Mouse (Mus musculus): ENCODE measurements around the gene Dscaml1. TPM values are rescaled to one million over a fixed set of nuclear protein-coding genes. Genes with fewer than 3 reads are reported as not detected.

Gene Dscaml1
- polyA plus RNA-seq, 1 experiment from 2014 or later = 0.87 TPM

- Histone ChIP-seq H3K36me3 (no peaks in the 10 kb centered on the region), H3K27ac (no peak overlapping the region), H3K4me2 (replicated peaks) (peak overlapping the region; percentile 73), H3K9ac (peak overlapping the region; percentile 2; the same call in 1 of the 2 replicates), H3K4me1 (peaks cover 10% of the 10 kb centered on the region), H3K9me3 (no peaks in the 10 kb centered on the region), H3K27me3 (peaks cover 75% of the 10 kb centered on the region), H3K4me3 (peak overlapping the region; percentile 36)
- WGBS = 4% methylated on average over 26 of the region's 26 CpGs
- no peak for ATAC-seq (ENCODE audit: insufficient number of reproducible peaks, insufficient read depth, low FRiP score, low TSS enrichment)
Observed at GRCm38 (mm10) chr9:45431150-45431549, 4.7 kb downstream of the Dscaml1 start.

- H3K4me1 ChIP-seq = peaks cover 10% of the 10 kb centered on the region
- no peak overlapping the region for H3K4me3 ChIP-seq
- H3K9ac ChIP-seq = no peak overlapping the region
- WGBS = 68% methylated on average over 12 of the region's 12 CpGs
- no peak overlapping the region for H3K4me2 ChIP-seq (replicated peaks)
- H3K27ac ChIP-seq = no peak overlapping the region
- no peaks in the 10 kb centered on the region for H3K9me3 ChIP-seq
- peaks cover 63% of the 10 kb centered on the region for H3K27me3 ChIP-seq
- ATAC-seq (ENCODE audit: insufficient number of reproducible peaks, insufficient read depth, low FRiP score, low TSS enrichment) = no peak
- no peaks in the 10 kb centered on the region for H3K36me3 ChIP-seq
Observed at GRCm38 (mm10) chr9:45432639-45433038, 6.2 kb downstream of the Dscaml1 start.

GRCm38 (mm10) chr9:45433119-45433518 lies 6.7 kb downstream of the Dscaml1 start:
- peaks cover 58% of the 10 kb centered on the region for H3K27me3 ChIP-seq

GRCm38 (mm10) chr9:45434171-45434570 lies 7.7 kb downstream of the Dscaml1 start:
- peaks cover 49% of the 10 kb centered on the region for H3K27me3 ChIP-seq
- ATAC-seq (ENCODE audit: insufficient number of reproducible peaks, insufficient read depth, low FRiP score, low TSS enrichment) = no peak
- 71% methylated on average over 2 of the region's 2 CpGs for WGBS

More at GRCm38 (mm10) chr9:45433119-45433518, 6.7 kb downstream of the Dscaml1 start:
- H3K4me3 ChIP-seq = no peak overlapping the region
- no peaks in the 10 kb centered on the region for H3K36me3 ChIP-seq
- peaks cover 10% of the 10 kb centered on the region for H3K4me1 ChIP-seq
- ATAC-seq (ENCODE audit: insufficient number of reproducible peaks, insufficient read depth, low FRiP score, low TSS enrichment) = no peak
- no peak overlapping the region for H3K27ac ChIP-seq
- no peak overlapping the region for H3K9ac ChIP-seq
- 76% methylated on average over 9 of the region's 9 CpGs for WGBS
- no peak overlapping the region for H3K4me2 ChIP-seq (replicated peaks)
- no peaks in the 10 kb centered on the region for H3K9me3 ChIP-seq

GRCm38 (mm10) chr9:45439025-45439424 lies 12.6 kb downstream of the Dscaml1 start:
- Histone ChIP-seq H3K36me3 (no peaks in the 10 kb centered on the region), H3K9me3 (no peaks in the 10 kb centered on the region), H3K9ac (no peak overlapping the region), H3K4me2 (replicated peaks) (no peak overlapping the region), H3K27ac (no peak overlapping the region), H3K27me3 (peaks cover 8% of the 10 kb centered on the region), H3K4me3 (no peak overlapping the region), H3K4me1 (peaks cover 3% of the 10 kb centered on the region; the same call in 1 of the 2 replicates)
- 78% methylated on average over 4 of the region's 4 CpGs for WGBS
- no peak for ATAC-seq (ENCODE audit: insufficient number of reproducible peaks, insufficient read depth, low FRiP score, low TSS enrichment)

More at GRCm38 (mm10) chr9:45434171-45434570, 7.7 kb downstream of the Dscaml1 start:
- H3K36me3 ChIP-seq = no peaks in the 10 kb centered on the region
- H3K4me1 ChIP-seq = peaks cover 10% of the 10 kb centered on the region
- no peak overlapping the region for H3K27ac ChIP-seq
- no peak overlapping the region for H3K9ac ChIP-seq
- H3K9me3 ChIP-seq = no peaks in the 10 kb centered on the region
- no peak overlapping the region for H3K4me3 ChIP-seq
- H3K4me2 ChIP-seq (replicated peaks) = no peak overlapping the region

GRCm38 (mm10) chr9:45440083-45440784 lies 13.8 kb downstream of the Dscaml1 start:
- Histone ChIP-seq H3K4me2 (replicated peaks) (no peak overlapping the region), H3K9me3 (no peaks in the 10 kb centered on the region), H3K27ac (no peak overlapping the region), H3K36me3 (no peaks in the 10 kb centered on the region), H3K4me3 (no peak overlapping the region), H3K27me3 (peaks cover 3% of the 10 kb centered on the region; the same call in 1 of the 2 replicates), H3K4me1 (peaks cover 3% of the 10 kb centered on the region; the same call in 1 of the 2 replicates), H3K9ac (no peak overlapping the region)
- 78% methylated on average over 16 of the region's 16 CpGs for WGBS
- ATAC-seq (ENCODE audit: insufficient number of reproducible peaks, insufficient read depth, low FRiP score, low TSS enrichment) = no peak

GRCm38 (mm10) chr9:45444251-45444798 lies 17.9 kb downstream of the Dscaml1 start:
- Histone ChIP-seq H3K27ac (no peak overlapping the region), H3K4me2 (replicated peaks) (no peak overlapping the region), H3K9me3 (no peaks in the 10 kb centered on the region), H3K4me3 (no peak overlapping the region), H3K27me3 (peaks cover 6% of the 10 kb centered on the region; the same call in 1 of the 2 replicates), H3K9ac (no peak overlapping the region), H3K36me3 (no peaks in the 10 kb centered on the region), H3K4me1 (peaks cover 3% of the 10 kb centered on the region; the same call in 1 of the 2 replicates)
- 78% methylated on average over 5 of the region's 5 CpGs for WGBS
- no peak for ATAC-seq (ENCODE audit: insufficient number of reproducible peaks, insufficient read depth, low FRiP score, low TSS enrichment)

GRCm38 (mm10) chr9:45449658-45450057 lies 23.2 kb downstream of the Dscaml1 start:
- H3K4me3 ChIP-seq = no peak overlapping the region
- no peak overlapping the region for H3K9ac ChIP-seq
- H3K27me3 ChIP-seq = 0 out of 2 replicates have a peak, but pooled peaks cover 3% of the 10 kb centered on the region
- no peaks in the 10 kb centered on the region for H3K4me1 ChIP-seq
- no peak overlapping the region for H3K4me2 ChIP-seq (replicated peaks)
- no peaks in the 10 kb centered on the region for H3K36me3 ChIP-seq
- no peak for ATAC-seq (ENCODE audit: insufficient number of reproducible peaks, insufficient read depth, low FRiP score, low TSS enrichment)
- WGBS = 81% methylated on average over 4 of the region's 4 CpGs
- no peaks in the 10 kb centered on the region for H3K9me3 ChIP-seq
- H3K27ac ChIP-seq = no peak overlapping the region

- Histone ChIP-seq H3K4me3 (no peak overlapping the region), H3K27me3 (0 out of 2 replicates have a peak, but pooled peaks cover 3% of the 10 kb centered on the region), H3K27ac (no peak overlapping the region), H3K9me3 (no peaks in the 10 kb centered on the region), H3K4me1 (no peaks in the 10 kb centered on the region), H3K36me3 (no peaks in the 10 kb centered on the region), H3K9ac (no peak overlapping the region), H3K4me2 (replicated peaks) (no peak overlapping the region)
- ATAC-seq (ENCODE audit: insufficient number of reproducible peaks, insufficient read depth, low FRiP score, low TSS enrichment) = no peak
- WGBS = 91% methylated on average over 4 of the region's 4 CpGs
Observed at GRCm38 (mm10) chr9:45451346-45451745, 24.9 kb downstream of the Dscaml1 start.

GRCm38 (mm10) chr9:45454032-45454431 lies 27.6 kb downstream of the Dscaml1 start:
- Histone ChIP-seq H3K4me2 (replicated peaks) (no peak overlapping the region), H3K4me3 (no peak overlapping the region), H3K27ac (no peak overlapping the region), H3K9me3 (no peaks in the 10 kb centered on the region), H3K4me1 (peaks cover 6% of the 10 kb centered on the region; the same call in 1 of the 2 replicates), H3K36me3 (no peaks in the 10 kb centered on the region), H3K9ac (peak overlapping the region; percentile 1; the same call in 1 of the 2 replicates), H3K27me3 (no peaks in the 10 kb centered on the region)
- 83% methylated on average over 10 of the region's 10 CpGs for WGBS
- no peak for ATAC-seq (ENCODE audit: insufficient number of reproducible peaks, insufficient read depth, low FRiP score, low TSS enrichment)

GRCm38 (mm10) chr9:45454889-45455610 lies 28.6 kb downstream of the Dscaml1 start:
- WGBS = 66% methylated on average over 8 of the region's 8 CpGs

More at GRCm38 (mm10) chr9:45454889-45455610, 28.6 kb downstream of the Dscaml1 start:
- H3K36me3 ChIP-seq = no peaks in the 10 kb centered on the region
- no peak overlapping the region for H3K4me3 ChIP-seq
- no peak overlapping the region for H3K27ac ChIP-seq
- H3K4me2 ChIP-seq (replicated peaks) = no peak overlapping the region
- no peaks in the 10 kb centered on the region for H3K27me3 ChIP-seq
- H3K9ac ChIP-seq = no peak overlapping the region
- H3K4me1 ChIP-seq = peaks cover 6% of the 10 kb centered on the region; the same call in 1 of the 2 replicates
- no peak for ATAC-seq (ENCODE audit: insufficient number of reproducible peaks, insufficient read depth, low FRiP score, low TSS enrichment)
- H3K9me3 ChIP-seq = no peaks in the 10 kb centered on the region
